Mouse (Mus musculus) left cerebral cortex, adult 11 months (tissue): ENCODE results near the gene Lime1.

Experiments used
- DNase-seq: peaks from one replicate; pipeline ENCODE4 v3.0.0; 2022; ENCODE audit warnings: low spot score

Gene Lime1

DNA sequence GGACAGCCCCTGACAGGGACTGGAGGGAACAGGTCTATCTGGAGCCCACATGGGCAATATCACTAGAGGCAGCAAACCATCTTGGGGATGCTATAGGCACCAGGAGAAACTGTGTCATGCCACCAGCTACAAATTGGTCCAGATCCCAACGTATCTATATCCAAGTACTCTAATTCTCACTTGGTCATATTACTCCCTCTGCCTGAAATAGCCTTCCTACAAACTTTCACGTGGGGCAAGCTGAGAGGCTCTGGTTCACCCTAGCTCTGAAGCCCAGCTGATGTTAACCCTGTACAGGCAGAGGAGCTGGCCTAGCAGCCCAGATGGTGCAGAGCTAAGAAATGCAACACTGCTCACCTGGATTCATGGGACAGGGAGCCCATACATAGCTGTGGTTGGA is 11.7 kb downstream of the Lime1 start:
- DNase-seq: no peak

DNA sequence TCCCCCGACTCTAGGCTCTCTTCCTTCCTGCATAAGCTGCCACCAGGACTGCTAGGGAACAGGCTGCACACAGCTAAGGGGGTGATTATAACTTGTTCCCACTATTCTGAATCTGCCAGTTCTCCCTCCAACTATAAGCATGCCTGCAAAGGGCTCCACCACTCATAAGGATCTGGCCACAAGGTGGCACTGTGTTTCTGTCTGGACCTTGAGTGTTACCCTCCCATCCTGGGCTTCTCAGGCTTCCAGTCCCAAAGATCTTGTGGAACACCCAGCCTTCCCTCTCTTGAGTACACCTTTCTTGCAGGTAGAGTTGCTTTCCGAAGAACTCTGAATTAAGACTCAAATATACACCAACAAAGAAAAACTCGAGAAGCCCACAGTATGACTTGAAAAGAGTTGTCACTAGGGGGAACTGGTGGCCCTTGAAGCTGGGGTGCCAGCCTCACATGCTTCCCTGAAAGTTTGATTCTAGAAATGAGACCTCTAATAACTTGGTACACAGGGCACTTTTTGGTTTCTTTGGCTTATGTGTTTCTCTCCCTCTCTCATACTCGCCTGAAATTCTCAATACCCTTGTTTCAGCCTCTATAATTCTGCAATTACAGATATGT is 12.8 kb downstream of the Lime1 start:
- DNase-seq: peak; percentile 70

DNA sequence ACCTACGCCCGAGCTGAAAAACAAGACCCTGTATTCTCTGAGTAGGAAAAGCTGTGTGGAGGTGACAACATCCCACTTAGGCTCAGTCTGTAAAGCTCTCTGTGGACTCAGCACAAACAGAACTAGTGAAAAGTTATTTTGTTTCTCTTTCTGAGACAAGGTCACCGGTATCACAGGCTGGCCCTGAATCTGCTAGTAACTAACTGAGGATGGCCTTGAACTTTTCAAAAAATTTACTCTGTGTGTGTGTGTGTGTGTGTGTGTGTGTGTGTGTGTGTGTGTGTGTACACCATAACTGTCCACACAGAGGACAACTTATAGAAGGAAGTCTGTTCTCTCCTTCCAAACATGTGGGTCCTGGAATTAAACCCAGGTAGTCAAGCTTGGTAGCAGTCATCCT is 14.2 kb downstream of the Lime1 start:
- DNase-seq: no peak

DNA sequence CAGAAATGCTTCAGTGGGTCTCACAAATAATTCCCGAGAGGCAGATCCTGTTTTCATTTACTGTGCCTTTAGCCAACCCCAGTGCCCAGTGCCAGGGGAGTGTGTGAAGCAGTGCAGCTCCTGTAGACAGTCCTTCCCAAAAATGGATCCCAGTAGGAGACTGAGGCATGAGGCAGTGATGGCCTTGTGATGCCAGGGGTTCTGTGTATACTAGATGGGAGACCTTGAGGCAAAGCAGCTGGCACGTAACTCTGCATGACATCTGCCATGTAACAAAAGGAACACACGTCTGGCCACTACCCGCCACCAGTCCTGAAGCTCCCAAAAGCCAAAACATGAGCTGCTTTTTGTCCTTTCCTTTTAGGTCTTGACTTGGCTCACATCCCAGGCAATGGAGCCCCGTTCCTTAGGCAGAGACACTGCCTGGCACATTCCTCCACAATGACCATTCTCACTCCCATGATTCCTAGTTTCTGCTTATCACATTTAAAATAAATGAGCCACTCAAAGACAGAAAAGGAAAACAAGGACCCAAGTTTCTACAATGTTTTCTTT is 17.4 kb downstream of the Lime1 start:
- DNase-seq: no peak

DNA sequence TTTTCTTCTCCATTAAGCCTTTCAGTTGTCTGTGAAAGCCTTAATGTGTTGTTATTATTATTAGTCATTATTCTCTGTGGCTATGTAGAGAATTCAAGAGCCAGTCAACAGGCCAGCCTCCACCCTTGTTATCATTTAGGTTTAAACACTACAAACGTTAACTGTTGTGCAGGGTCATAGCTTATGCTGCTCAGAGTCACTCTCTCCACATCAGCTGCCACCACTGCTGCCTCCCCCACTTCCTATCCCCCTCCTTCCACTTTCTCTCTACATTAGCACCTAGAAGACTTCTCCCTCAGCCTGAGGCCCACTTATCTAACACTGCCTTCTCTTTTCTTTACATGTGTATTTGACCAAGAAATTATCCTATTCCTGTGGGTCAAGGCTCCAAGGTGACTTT is 21.6 kb downstream of the Lime1 start:
- no peak for DNase-seq

DNA sequence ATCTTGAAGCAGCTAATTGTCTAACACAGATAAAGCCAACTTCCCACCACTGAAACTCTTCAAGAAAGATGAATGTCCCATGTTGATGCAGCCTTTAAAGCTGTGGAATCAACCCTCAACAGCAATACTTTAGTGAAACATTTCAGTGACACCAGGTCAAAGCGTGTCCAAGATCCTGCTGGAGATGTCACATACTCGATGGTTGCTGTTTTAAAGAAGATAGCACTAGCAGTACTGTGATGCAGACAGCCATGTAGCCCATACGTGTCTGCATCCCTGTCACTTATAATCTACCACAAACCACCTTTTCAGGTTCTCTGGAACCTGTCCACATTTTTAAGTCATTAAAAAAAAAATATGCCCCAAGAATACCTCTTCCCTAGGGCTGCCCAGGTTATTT is 23.8 kb downstream of the Lime1 start:
- DNase-seq: no peak

DNA sequence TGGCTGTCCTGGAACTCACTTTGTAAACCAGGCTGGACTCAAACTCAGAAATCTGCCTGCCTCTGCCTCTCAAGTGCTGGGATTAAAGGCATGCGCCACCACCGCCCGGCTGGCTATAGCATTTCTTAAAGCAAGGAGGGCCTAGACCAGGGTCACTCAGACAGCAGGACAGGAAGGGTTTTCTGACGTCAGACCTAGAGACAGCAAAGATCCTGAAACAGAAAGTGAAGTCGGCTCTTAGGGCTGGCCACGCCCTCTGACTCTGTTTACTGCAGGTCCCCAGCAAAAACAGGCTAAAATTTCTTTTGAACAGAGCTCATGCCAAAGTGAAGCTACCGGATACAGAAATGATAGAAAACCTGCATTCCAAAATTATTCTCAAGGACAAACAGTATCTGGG is 29.8 kb downstream of the Lime1 start:
- no peak for DNase-seq

DNA sequence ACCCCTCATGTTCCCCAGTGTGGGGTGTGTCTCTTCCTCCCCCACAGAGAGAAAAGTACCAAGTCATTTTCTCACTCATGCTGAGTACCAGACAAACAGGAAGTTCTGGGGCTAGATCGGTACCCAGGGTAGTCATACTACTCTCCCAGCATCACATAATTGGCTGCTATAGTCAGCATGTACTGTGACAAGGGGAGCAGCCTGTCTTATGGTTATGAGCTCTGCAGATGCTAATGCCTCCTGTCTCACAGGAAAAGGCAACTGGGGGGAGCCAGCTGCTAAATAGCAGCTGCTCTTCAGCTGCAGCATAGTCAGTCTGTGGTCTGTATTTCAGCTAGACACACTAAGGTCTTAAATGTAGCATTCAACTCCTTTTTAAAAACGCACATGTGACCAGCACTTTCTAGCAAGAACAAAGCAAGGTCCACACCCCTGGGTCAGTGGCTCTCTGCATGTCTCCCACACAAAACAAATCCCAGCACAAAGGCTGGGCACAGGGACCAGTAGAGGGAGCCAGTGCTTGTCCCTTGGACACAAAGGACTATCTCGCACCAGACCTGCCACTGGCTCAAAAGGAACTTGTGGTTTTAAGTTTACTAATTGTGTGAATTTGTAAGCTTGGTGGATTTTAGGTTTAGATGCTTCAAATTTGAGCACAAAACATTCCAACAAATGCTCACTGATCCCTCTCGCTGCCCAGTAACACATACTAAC is 31.0 kb downstream of the Lime1 start:
- peak; percentile 34 for DNase-seq

DNA sequence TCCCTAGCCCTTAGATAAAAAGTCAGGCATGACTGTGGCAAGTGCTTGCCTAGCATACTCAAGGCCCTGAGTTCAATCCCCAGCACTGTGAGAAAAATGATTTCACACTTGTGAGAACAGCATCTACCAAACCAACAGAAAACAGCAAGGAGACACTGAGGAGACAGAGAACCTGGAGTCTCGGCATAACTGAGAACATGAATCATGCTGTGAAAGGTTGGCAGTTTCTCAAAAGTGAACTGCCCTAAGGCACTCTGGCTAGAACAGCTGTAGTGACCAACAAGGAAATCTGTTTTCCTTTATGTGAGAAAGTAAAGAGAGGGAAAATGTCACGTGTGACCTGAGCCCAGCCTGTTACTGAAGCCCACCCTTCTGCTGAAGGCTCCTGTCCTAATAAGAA is 33.3 kb downstream of the Lime1 start:
- no peak for DNase-seq

DNA sequence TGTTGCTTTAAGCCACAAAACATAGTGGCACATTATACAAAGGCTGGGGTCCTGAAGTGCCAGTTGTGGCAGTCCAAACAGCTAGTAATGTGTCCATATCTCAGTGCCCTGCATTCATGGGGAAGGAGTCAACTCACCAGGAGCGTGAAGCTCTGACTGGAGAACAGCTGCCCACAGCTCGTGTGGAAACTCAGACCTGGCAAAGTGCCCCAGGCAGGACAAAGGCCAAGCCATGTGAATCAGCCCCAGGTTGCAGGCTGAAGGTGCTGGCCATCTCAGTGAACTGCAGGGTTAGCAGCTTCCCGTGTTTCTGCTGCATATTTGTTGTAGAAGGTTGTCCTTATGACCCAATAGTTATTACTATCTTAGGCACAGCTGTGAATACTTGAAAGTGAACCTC is 36.1 kb downstream of the Lime1 start:
- no peak for DNase-seq

DNA sequence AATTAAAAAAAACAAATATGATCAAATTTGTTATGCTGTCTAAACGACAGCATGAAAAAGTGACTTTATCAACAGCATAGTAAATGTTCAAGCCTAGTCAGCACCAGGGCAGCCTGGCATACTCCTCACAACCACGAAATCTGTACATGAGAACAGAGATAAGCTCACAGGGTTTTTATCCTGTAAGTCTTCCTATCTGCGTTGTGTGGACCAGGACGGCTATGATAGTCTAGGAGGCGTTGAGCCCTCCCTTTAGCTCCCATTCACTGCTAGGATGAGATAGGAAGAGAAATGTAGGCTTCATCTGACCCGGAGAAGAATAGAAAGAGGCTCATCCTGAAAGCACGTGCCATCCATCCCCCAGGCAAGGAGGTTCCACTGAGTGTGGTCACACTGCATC is 39.5 kb downstream of the Lime1 start:
- no peak for DNase-seq

DNA sequence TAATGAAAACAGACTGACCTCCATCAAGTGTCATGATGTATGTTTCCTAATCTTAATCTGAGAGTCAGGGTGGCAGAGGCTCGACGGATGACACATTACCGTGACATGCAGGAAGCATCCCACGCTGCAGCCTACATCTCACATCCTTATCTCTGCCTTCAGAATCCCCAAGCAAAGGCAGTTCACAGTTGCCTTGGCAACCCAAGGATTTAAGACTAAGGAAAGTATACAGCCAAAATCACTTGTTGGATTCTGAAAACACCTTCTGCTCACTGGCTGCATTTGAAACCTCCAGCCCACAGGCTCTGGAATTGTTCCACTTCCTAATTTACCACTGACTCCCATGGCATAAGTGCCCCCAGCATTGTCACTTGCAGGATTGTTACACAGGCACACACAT is 40.5 kb downstream of the Lime1 start:
- peak; percentile 64 for DNase-seq

DNA sequence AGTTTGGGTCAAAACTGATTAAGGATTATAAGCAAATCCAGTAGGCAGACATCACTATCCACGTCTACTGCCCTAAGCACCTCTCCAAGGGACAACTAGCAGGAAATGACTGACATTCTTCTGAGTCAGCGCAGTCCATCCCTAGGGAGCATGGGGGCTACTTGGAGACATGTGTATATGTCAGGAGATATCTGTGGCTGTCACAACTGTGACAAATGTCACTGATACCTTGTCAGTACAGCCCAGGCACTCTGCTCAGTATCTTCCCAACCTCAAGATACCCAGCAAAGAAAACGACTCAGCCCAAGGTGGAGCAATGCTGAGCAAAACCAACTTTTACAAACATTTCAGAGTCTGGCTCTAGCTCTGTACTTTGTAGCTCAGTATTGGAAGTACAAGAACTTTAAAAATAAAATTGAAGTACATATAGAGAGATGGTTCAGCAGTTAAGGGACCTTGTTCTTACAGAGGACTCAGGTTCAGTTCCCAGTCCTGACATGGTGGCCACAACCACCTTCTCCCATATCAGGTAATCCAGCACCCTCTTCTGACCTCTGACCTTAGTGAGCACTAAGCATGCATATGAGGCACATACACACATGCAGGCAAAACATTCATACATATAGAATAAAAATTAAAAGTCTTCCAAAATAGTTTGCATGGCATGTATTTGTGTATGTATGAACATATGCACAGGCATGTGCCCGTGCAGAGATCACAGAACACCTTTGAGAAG is 41.2 kb downstream of the Lime1 start:
- no peak for DNase-seq

DNA sequence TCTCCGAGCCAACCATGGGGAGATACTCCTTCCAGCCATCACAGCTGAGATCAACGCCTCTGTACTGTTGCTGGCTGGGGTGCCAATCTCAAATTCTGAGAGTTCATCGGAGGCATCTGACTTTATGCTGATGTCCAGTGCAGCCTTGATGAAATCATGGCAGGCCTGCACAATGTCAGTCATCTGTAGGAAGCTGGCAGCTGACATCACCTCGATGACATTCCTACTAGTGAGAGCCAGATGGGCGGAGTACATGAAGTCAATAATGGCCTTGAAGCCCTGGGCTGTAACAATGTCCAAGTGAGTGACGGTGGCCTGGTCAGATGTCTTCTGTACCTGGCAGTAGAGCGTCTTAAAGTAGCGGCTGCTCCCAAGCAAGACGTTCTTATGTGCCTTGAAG is 44.0 kb downstream of the Lime1 start:
- no peak for DNase-seq
